9 mouse cellular contexts compared by ENCODE assay signal in genomic region chr11:96035133-96035532, GRCm38 (mm10). TPM values are rescaled to one million over a fixed set of nuclear protein-coding genes. Genes with fewer than 3 reads are reported as not detected.
DNase-seq lines count a peak whose midpoint lies in the region; ATAC-seq and TF ChIP-seq lines count a peak whose summit lies in the region.
"Had no signal": no experiment of that assay in that cellular context is flagged by ENCODE, and none has a peak within 500 bp of the region (broad histone marks: within the 10 kb centered on the region; RNA-seq: fewer than 3 reads in every experiment).

No protein-coding gene starts in this region.

- DNase-seq in cerebellum, adult 2 months = no peak
- DNase-seq in spleen, adult 2 months (ENCODE audit: low read depth in 1 of 2, low spot score in 2 of 2) = no peak
- no peak for DNase-seq in spleen, postnatal 10 days (ENCODE audit: low spot score in 2 of 2)
- DNase-seq in hindbrain, postnatal 0 days (ENCODE audit: low spot score) = peak; percentile 6
- no peak for DNase-seq in left cerebral cortex, postnatal 14 days (ENCODE audit: low spot score in 2 of 2)

- intact Hi-C loops in left cerebral cortex, postnatal 14 days (cut with DNase I) = no loop called here

- peak overlapping the region; percentile 83 for H3K4me3 ChIP-seq in cerebellum, adult 2 months (replicated peaks; ENCODE audit: insufficient read depth, low read depth, low read length)
- H3K4me3 ChIP-seq in spleen, adult 2 months (ENCODE audit: extremely low read depth, insufficient read depth, insufficient read length) = peak overlapping the region; percentile 68
- peak overlapping the region; percentile 74 for H3K4me3 ChIP-seq in hindbrain, postnatal 0 days (ENCODE audit: low read length)
- peak overlapping the region; percentile 72 for H3K4me3 ChIP-seq in midbrain, embryonic 16.5 days (ENCODE audit: low read depth, low read length)

- no peaks in the 10 kb centered on the region for H3K9me3 ChIP-seq in hindbrain, postnatal 0 days (ENCODE audit: low read length)
- no peaks in the 10 kb centered on the region for H3K9me3 ChIP-seq in midbrain, embryonic 16.5 days (replicated peaks; ENCODE audit: control insufficient read depth, low read length, poor library complexity, severe bottlenecking)

- H3K27ac ChIP-seq in cerebellum, adult 2 months (ENCODE audit: insufficient read depth, low read length) = no peak overlapping the region
- H3K27ac ChIP-seq in spleen, adult 2 months (ENCODE audit: insufficient read depth, low read length) = no peak overlapping the region
- peak overlapping the region; percentile 46 for H3K27ac ChIP-seq in hindbrain, postnatal 0 days
- peak overlapping the region; percentile 47; the same call in 1 of the 2 replicates for H3K27ac ChIP-seq in midbrain, embryonic 16.5 days (ENCODE audit: low read length)

- no peak for TF ChIP-seq POLR2A in cerebellum, adult 2 months (IDR thresholded peaks at IDR 0.05; ENCODE audit: borderline replicate concordance, insufficient read depth, low read length)
- TF ChIP-seq POLR2A in spleen, adult 2 months (IDR thresholded peaks at IDR 0.05; ENCODE audit: low read depth, low read length) = no peak

- peaks cover 6% of the 10 kb centered on the region; the same call in 1 of the 2 replicates for H3K36me3 ChIP-seq in spleen, adult 2 months (ENCODE audit: control insufficient read depth, insufficient read depth, low read length)
- no peaks in the 10 kb centered on the region for H3K36me3 ChIP-seq in hindbrain, postnatal 0 days (ENCODE audit: insufficient read depth, low read length)
- 0 out of 2 replicates have a peak, but pooled peaks cover 4% of the 10 kb centered on the region for H3K36me3 ChIP-seq in midbrain, embryonic 16.5 days (ENCODE audit: control insufficient read depth, insufficient read depth, low read length)

- under 1% methylated on average over 6 of the region's 6 CpGs for WGBS in cerebellum, adult 2 months
- WGBS in spleen, adult 2 months = 8% methylated on average over 6 of the region's 6 CpGs
- 6% methylated on average over 6 of the region's 6 CpGs for WGBS in hindbrain, postnatal 0 days
- WGBS in midbrain, embryonic 16.5 days = 9% methylated on average over 6 of the region's 6 CpGs

- peaks cover 4% of the 10 kb centered on the region; the same call in 1 of the 2 replicates for H3K4me1 ChIP-seq in cerebellum, adult 2 months (ENCODE audit: control insufficient read depth, insufficient read depth, low read length)
- peaks cover 7% of the 10 kb centered on the region for H3K4me1 ChIP-seq in spleen, adult 2 months (ENCODE audit: control insufficient read depth, insufficient read depth, insufficient read length)
- H3K4me1 ChIP-seq in hindbrain, postnatal 0 days (ENCODE audit: insufficient read depth, low read length) = peaks cover 10% of the 10 kb centered on the region
- H3K4me1 ChIP-seq in midbrain, embryonic 16.5 days (ENCODE audit: control insufficient read depth, insufficient read depth, low read length) = peaks cover 25% of the 10 kb centered on the region

- H3K27me3 ChIP-seq in cerebellum, adult 2 months (ENCODE audit: control insufficient read depth, insufficient read depth, low read length) = no peaks in the 10 kb centered on the region
- H3K27me3 ChIP-seq in spleen, adult 2 months (ENCODE audit: control insufficient read depth, insufficient read depth, low read length) = no peaks in the 10 kb centered on the region
- no peaks in the 10 kb centered on the region for H3K27me3 ChIP-seq in hindbrain, postnatal 0 days (ENCODE audit: insufficient read depth, low read length)
- no peaks in the 10 kb centered on the region for H3K27me3 ChIP-seq in midbrain, embryonic 16.5 days (ENCODE audit: control insufficient read depth, insufficient read depth, low read depth, low read length)

- ATAC-seq in cerebellum, adult (ENCODE audit: insufficient number of reproducible peaks, low FRiP score, low TSS enrichment) = no peak
- ATAC-seq in hindbrain, postnatal 0 days = peak; percentile 40; the same call in 1 of the 2 replicates
- ATAC-seq in midbrain, embryonic 16.5 days = peak; percentile 56; the same call in 1 of the 2 replicates
- no peak for ATAC-seq in megakaryocyte-erythroid progenitor cell, adult 5-6 weeks (replicated peaks; ENCODE audit: low FRiP score, low TSS enrichment, poor library complexity, severe bottlenecking)

- TF ChIP-seq CTCF in cerebellum, adult 2 months (IDR thresholded peaks at IDR 0.05; ENCODE audit: borderline replicate concordance, insufficient read depth, low read depth, low read length) = no peak
- TF ChIP-seq CTCF in spleen, adult 2 months (IDR thresholded peaks at IDR 0.05; ENCODE audit: extremely low read depth, insufficient read depth, insufficient read length, insufficient replicate concordance) = no peak
- TF ChIP-seq CTCF in hindbrain, postnatal 0 days (IDR thresholded peaks at IDR 0.05; ENCODE audit: low read depth) = no peak

- H3K4me2 ChIP-seq in hindbrain, postnatal 0 days (ENCODE audit: low read depth, low read length) = peak overlapping the region; percentile 80
- peak overlapping the region; percentile 70 for H3K4me2 ChIP-seq in midbrain, embryonic 16.5 days (ENCODE audit: low read length)

- peak overlapping the region; percentile 69 for H3K9ac ChIP-seq in hindbrain, postnatal 0 days (replicated peaks; ENCODE audit: low read length)
- H3K9ac ChIP-seq in midbrain, embryonic 16.5 days (ENCODE audit: low read depth, low read length) = peak overlapping the region; percentile 80

RNA-seq across cellular contexts. Expression of gene Snf8, which starts 0.4 kb away (rescaled TPM):
- 75.0 and 83.5 TPM in 2 replicates for polyA plus RNA-seq in cerebellum, adult 2 months (2012; rRNA removed)
- polyA plus RNA-seq in spleen, adult 2 months (2012; rRNA removed) = 15.6 and 18.1 TPM in 2 replicates
- 18.6 and 21.4 TPM in 2 replicates for total RNA-seq in hindbrain, postnatal 0 days (2014; rRNA removed)
- 114 and 115 TPM in 2 replicates for polyA plus RNA-seq in hindbrain, postnatal 0 days (2015; fragmentation: Nextera tagmentation; extraction: Ambion mirVana)
- polyA plus RNA-seq in midbrain, embryonic 16.5 days (2015; fragmentation: Nextera tagmentation; extraction: Ambion mirVana) = 129 and 130 TPM in 2 replicates
- 94.1 and 96.1 TPM in 2 replicates for total RNA-seq in megakaryocyte-erythroid progenitor cell, adult 5-6 weeks (2014; fragmentation: Nextera tagmentation)
- 37.3 and 54.3 TPM in 2 replicates for total RNA-seq in megakaryocyte-erythroid progenitor cell, adult 5-6 weeks (2017)
- 10 to 100 TPM; 87.6 to 90.0 TPM for total RNA-seq in left cerebral cortex, postnatal 14 days (2021)

RNA-seq across cellular contexts. Expression of gene Gip, which starts 10.8 kb away (rescaled TPM):
- polyA plus RNA-seq in cerebellum, adult 2 months (2012; rRNA removed) = not detected in 2 replicates
- polyA plus RNA-seq in spleen, adult 2 months (2012; rRNA removed) = not detected in 2 replicates
- not detected in 2 replicates for total RNA-seq in hindbrain, postnatal 0 days (2014; rRNA removed)
- polyA plus RNA-seq in hindbrain, postnatal 0 days (2015; fragmentation: Nextera tagmentation; extraction: Ambion mirVana) = not detected in 2 replicates
- not detected in 2 replicates for polyA plus RNA-seq in midbrain, embryonic 16.5 days (2015; fragmentation: Nextera tagmentation; extraction: Ambion mirVana)
- total RNA-seq in megakaryocyte-erythroid progenitor cell, adult 5-6 weeks (2014; fragmentation: Nextera tagmentation) = not detected in 2 replicates
- not detected in 2 replicates for total RNA-seq in megakaryocyte-erythroid progenitor cell, adult 5-6 weeks (2017)
- total RNA-seq in left cerebral cortex, postnatal 14 days (2021) = not detected
- polyA plus RNA-seq: gonadal fat pad, adult 2 months had no signal

RNA-seq across cellular contexts. Expression of gene Igf2bp1, which starts 29.4 kb away (rescaled TPM):
- not detected in 2 replicates for polyA plus RNA-seq in cerebellum, adult 2 months (2012; rRNA removed)
- polyA plus RNA-seq in spleen, adult 2 months (2012; rRNA removed) = 0.05 TPM in 1 of 2 replicates, not detected in the other
- 4.1 and 5.3 TPM in 2 replicates for total RNA-seq in hindbrain, postnatal 0 days (2014; rRNA removed)
- 2.8 and 3.5 TPM in 2 replicates for polyA plus RNA-seq in hindbrain, postnatal 0 days (2015; fragmentation: Nextera tagmentation; extraction: Ambion mirVana)
- 6.2 and 9.5 TPM in 2 replicates for polyA plus RNA-seq in midbrain, embryonic 16.5 days (2015; fragmentation: Nextera tagmentation; extraction: Ambion mirVana)
- 0.02 TPM in 1 of 2 replicates, not detected in the other for total RNA-seq in megakaryocyte-erythroid progenitor cell, adult 5-6 weeks (2014; fragmentation: Nextera tagmentation)
- total RNA-seq in megakaryocyte-erythroid progenitor cell, adult 5-6 weeks (2017) = not detected in 2 replicates
- total RNA-seq in left cerebral cortex, postnatal 14 days (2021) = under 1 TPM; 0.17 to 0.31 TPM

RNA-seq across cellular contexts. Expression of gene Ube2z, which starts 30.1 kb away (rescaled TPM):
- polyA plus RNA-seq in cerebellum, adult 2 months (2012; rRNA removed) = 56.0 and 56.8 TPM in 2 replicates
- polyA plus RNA-seq in spleen, adult 2 months (2012; rRNA removed) = 20.1 and 20.2 TPM in 2 replicates
- total RNA-seq in hindbrain, postnatal 0 days (2014; rRNA removed) = 48.2 and 50.1 TPM in 2 replicates
- polyA plus RNA-seq in hindbrain, postnatal 0 days (2015; fragmentation: Nextera tagmentation; extraction: Ambion mirVana) = 30.3 and 32.9 TPM in 2 replicates
- polyA plus RNA-seq in midbrain, embryonic 16.5 days (2015; fragmentation: Nextera tagmentation; extraction: Ambion mirVana) = 37.4 and 40.8 TPM in 2 replicates
- total RNA-seq in megakaryocyte-erythroid progenitor cell, adult 5-6 weeks (2014; fragmentation: Nextera tagmentation) = 25.4 and 27.5 TPM in 2 replicates
- 14.6 and 19.4 TPM in 2 replicates for total RNA-seq in megakaryocyte-erythroid progenitor cell, adult 5-6 weeks (2017)
- 10 to 100 TPM; 54.0 to 56.1 TPM for total RNA-seq in left cerebral cortex, postnatal 14 days (2021)

RNA-seq across cellular contexts. Expression of gene Atp5g1, which starts 40.3 kb away (rescaled TPM):
- polyA plus RNA-seq in cerebellum, adult 2 months (2012; rRNA removed) = 696 and 758 TPM in 2 replicates
- polyA plus RNA-seq in spleen, adult 2 months (2012; rRNA removed) = 193 and 219 TPM in 2 replicates
- 703 and 894 TPM in 2 replicates for total RNA-seq in hindbrain, postnatal 0 days (2014; rRNA removed)
- polyA plus RNA-seq in hindbrain, postnatal 0 days (2015; fragmentation: Nextera tagmentation; extraction: Ambion mirVana) = 1,232 and 1,324 TPM in 2 replicates
- 536 and 561 TPM in 2 replicates for polyA plus RNA-seq in midbrain, embryonic 16.5 days (2015; fragmentation: Nextera tagmentation; extraction: Ambion mirVana)
- total RNA-seq in megakaryocyte-erythroid progenitor cell, adult 5-6 weeks (2014; fragmentation: Nextera tagmentation) = 878 and 1,130 TPM in 2 replicates
- 87.7 and 137 TPM in 2 replicates for total RNA-seq in megakaryocyte-erythroid progenitor cell, adult 5-6 weeks (2017)
- 100 to 1,000 TPM; 590 to 620 TPM for total RNA-seq in left cerebral cortex, postnatal 14 days (2021)

Comparison
In these comparisons a context has a peak if more than half of its experiments do, and no peak if none do; other contexts are left out.
1. H3K27ac ChIP-seq: peak in hindbrain, postnatal 0 days (single experiment) and midbrain, embryonic 16.5 days (single experiment); none in cerebellum, adult 2 months (single experiment) and spleen, adult 2 months (single experiment).
2. ATAC-seq: peak in hindbrain, postnatal 0 days (single experiment) and midbrain, embryonic 16.5 days (single experiment); none in cerebellum, adult (single experiment) and megakaryocyte-erythroid progenitor cell, adult 5-6 weeks (single experiment).
3. Peak in every context shown above with its lines, with median percentiles within 50 percentile points of each other: H3K4me3 ChIP-seq.